Mouse (Mus musculus): ENCODE measurements around the gene Slc7a5.

The Slc7a5 gene

DNA sequence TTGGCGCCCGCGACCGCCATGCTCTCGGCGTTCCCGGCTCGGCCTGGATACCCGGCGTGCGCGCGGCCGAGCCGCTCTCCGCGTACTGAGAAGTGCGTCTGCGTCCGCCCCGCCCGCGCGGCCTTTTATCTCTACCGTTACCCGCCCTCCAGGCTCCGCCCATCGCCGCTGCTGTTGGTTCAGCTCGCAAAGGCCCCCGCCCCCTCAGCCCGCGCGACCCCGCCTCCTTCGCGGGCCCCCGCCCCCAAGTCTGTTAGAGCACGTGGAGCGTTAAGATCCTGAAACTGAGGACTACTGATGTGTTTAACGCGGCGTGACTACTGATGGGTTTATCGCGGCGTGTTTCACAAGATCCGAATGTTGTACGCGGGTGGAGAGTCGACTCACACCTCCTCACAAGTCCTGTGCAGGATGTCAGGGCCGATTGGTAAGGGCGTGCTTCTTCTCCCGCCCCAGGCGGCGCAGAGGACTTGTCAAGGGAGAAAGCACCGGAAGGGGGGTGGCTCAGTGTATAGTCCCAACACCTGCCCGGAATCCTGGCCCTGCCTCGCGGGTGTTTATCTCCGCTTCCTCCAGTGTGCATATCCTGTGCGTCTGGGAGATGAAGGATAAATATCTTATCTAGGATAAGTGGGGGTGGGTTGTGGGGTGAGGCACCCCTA lies at the start of gene Slc7a5:
TSS of gene Slc7a5 (minus strand) at position 108 of the 662 bp plus-strand sequence.
- DNase-seq (ENCODE audit: low spot score) = peak; percentile 98

DNA sequence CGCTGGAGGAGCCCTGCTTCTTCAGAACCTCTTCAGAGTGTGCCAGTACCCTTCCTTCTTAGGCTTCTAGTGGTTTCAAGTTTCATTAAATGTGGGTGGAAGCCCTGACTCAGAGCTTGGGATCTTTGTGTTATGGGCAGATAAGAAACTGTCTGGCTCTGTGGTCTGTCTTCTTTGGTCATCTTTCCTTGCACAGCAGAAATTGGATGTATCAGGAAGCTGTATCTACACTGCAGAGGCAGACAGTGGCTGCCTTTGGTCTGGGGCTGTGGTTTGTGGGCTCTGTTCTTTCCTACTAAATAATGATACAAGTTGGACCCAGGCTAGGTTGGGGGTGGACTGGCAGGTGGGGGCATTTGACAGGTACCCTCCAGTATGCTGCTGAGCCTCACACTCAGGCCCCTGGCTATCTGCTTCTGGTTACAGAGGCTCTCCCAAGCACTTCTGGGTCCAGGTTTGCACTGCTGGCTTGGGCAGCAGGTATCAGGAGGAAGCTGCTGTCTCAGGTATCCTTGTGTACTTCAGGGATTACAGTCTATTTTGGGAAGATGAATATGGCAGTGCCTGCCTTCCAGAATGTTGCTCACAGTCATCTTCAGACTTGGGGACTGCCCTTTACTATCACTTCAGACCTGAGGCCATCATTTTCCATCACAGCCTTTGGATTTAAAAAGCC lies 48.5 kb upstream of the Slc7a5 start:
- no peak for DNase-seq (ENCODE audit: low spot score)

DNA sequence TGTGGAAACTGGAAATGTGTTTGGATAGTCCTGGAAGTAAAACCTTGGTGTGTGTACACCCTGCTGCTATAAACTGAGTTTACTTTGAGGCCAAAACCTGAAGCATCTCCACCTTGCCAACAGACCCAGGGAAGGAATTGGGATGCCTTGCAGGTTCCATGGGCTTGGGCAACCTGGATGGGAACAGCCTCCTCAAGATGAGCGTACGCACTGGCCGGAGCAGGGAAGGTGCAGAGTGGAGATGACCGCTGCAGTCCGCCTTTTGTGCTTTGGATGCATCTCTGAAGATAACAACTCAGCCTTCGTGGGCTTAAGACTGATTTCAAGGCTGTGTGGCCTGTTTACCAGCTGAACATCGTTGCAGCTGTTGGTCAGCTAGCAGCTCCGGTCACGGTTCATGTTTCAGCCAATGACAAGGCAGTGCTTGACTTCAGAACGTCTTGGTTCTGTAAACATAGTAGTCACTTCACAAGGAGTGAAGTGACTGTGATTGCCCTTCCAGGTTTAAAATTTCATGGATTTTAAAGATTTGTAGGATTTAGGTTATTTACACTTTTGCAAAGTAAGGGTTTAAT lies 47.6 kb upstream of the Slc7a5 start:
- DNase-seq (ENCODE audit: low spot score) = no peak

DNA sequence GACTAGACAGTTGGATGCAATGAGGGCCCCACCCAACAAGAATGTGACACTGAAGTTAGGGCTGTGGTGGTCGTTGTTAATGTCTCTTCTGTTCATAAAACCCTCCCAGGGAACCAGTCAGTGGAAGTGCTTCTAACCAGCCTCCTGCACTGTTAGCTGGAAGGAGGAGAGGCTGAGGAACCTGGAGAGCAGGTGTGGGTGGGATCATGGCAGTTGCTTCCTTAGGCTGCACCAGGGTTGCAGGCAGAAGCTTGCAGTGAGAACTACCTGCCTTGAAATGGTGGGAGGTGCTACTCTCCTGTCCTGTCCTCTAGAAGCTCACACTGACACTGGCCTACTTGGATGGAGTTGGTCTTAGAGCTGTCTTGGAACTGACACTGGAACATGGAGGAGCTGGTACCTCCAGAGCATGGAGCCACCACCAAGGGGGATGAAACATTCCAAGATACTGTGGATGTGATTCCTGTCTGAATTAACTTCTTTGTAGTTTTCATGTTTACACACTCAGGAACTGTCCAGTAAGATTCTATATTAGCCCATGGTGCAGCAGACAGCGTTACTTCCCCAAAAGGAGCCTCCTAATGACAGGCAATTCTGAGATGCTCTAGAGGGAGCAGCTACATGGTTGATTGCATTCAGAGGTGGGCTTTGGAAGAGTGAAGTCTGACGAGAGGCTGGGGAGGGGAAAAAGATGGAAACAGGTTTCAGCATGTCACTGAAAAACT lies 46.5 kb upstream of the Slc7a5 start:
- no peak for DNase-seq (ENCODE audit: low spot score)

DNA sequence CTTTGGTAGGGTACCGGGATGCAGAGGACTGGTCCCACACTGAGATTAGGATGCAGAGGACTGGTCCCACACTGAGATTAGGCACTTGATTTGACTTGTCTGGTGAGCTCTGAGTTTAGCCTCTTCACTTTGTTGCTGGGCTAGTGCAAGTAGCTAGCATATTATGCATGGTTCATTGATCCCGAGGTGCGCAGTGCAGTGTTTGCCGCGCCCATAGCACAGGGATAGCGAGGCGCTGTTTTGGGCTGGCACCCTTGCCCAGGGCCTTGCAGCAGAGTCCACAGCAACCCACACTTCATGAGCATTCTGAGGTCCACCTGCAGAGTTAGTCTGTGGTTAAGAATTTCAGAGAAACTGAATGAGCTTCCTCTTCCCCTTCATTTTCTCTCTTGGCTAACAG lies 45.3 kb upstream of the Slc7a5 start:
- DNase-seq (ENCODE audit: low spot score) = no peak

DNA sequence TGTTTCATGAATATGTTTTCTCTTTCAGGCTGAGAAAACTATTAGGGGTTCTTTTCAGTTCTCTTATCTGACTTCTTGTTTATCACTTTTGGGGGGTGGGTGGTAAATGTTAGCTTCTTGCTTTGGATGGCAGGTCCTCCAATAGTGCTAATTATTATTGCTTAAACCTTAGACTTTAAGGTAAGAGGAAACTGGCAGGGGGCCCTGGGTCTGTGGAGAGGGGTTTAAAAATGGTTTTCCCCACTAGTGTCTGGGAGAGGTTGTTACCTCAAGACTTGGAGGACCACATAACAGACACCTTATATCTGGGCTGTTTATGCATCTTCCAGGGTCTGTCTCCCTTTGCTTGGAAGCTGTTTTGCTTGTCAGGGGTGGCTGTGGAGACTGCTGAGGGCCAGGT lies 44.6 kb upstream of the Slc7a5 start:
- no peak for DNase-seq (ENCODE audit: low spot score)

DNA sequence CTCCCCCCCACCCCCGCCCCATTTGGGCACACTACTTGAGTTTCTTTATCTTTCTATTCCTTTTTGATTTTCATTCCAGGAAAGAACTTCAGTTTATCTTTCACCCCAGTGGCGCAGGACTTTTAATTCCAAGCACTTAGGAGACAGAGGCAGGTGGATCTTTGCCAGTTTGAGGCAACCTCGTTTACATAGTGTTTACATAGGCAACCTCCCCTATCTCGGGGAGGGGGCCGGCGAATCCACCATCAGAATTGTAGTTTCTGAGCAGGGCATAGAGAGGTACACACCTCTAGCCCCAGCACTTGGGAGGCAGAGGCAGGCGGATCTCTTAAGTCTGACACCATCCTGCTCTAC lies 44.1 kb upstream of the Slc7a5 start:
- DNase-seq (ENCODE audit: low spot score) = no peak

DNA sequence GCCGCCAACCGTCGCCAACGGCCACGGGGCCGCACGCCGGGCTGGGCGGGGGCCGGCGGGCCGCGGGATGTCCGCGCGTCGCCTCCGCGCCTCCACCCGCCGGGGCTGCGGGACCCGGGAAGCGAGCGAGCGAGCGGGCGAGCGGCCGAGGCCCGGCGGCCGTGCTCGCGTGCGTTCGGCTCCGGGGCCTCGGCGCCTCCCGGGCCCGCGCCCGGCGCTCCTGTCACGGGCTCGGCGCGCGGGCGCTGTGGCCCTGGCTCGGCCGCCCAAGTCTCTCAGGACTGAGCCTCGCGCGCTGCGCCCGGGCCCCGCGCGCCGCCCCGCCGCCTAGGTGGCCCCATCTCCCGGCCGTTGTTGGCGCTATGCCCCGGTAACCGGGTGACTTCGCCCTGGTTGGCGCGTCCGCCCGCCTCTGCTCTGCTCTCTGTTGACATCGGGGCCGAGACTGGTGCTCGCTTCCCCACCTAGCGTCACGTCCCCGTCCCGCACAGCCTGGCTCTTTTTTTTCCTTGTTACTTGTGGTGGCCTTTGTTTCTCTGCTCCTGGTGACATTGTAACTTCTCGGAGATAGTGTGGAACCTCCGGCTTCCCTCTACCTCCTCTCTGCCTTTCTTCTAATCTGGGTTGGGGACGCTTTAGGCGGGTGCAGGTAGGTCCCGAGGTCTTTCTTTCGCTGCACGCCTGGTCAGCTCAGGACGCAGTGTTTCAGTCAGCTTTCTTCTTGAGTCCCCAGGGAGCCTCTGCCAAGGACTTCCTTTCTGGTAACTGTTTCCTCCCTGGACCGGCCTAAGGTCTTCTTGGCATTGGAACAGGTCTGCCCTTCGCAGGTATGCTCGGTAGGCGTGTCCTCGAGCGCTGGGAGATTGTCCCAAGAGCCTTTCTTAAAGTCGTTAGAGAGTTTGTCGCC lies 43.5 kb upstream of the Slc7a5 start:
- DNase-seq (ENCODE audit: low spot score) = peak; percentile 64

DNA sequence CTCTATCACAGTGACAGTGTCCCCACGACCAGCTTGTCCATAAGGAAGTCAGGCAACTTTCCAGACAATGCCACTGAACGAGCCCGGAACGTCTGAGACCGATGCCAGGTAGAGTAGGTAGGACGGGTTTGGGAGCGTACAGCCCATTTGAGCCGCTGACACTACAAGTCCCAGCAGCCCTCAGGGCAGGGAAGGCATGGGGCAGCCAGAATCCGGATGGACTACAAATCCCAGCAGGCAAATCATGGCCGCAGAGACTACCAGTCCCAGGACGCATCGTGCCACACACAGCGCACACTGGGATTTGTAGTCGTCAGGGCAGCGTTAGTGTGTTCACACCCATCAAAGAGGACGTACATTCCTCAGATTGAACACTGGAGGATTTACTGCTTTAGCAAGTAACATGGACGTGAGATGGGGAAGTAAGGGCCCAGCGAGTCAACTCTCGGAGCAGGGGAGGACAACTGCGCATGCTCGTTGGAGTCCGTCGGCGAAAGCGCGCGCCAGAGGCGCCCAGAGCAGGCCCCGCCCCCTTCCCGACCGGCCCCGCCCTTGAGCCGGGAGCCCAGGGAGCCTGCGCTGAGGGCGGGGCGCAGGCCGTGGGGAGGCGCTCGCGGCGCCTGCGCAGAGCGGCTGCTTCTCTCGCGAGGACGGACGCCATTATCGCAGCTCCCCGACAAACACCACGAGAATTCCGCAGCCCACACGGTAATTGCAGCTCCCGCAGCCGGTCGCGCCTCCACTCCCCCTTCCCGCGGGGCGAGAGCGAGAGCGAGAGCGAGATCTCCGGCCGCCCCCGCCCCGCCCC lies 42.7 kb upstream of the Slc7a5 start:
- peak; percentile 98 for DNase-seq (ENCODE audit: low spot score)

DNA sequence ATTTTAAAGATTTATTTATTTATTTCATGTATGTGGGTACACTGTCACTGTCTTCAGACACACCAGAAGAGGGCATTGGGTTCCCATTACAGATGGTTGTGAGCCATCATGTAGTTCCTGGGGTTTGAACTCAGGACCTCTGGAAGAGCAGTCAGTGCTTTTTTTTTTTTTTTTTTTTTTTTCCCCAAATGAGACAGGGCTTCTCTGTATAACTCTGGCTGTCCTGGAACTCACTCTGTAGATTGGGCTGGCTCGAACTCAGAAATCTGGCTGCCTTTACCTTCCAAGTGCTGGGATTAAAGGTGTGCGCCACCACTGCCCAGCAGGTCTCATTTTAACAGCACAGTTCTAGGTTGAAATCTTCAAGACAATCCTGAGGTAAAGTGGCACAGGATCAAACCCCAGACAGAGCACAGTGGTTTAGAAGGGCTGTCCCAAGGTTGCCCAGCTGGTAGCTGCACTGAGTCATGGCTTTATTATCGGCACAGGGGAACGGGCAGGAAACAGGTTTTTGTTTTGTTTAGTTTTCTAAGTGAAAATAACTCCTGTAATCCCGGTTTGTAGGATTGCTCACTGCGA lies 41.8 kb upstream of the Slc7a5 start, which contains the start of gene Banp:
TSS of gene Banp (plus strand) at position 529 of the 579 bp plus-strand sequence.
- no peak for DNase-seq (ENCODE audit: low spot score)

DNA sequence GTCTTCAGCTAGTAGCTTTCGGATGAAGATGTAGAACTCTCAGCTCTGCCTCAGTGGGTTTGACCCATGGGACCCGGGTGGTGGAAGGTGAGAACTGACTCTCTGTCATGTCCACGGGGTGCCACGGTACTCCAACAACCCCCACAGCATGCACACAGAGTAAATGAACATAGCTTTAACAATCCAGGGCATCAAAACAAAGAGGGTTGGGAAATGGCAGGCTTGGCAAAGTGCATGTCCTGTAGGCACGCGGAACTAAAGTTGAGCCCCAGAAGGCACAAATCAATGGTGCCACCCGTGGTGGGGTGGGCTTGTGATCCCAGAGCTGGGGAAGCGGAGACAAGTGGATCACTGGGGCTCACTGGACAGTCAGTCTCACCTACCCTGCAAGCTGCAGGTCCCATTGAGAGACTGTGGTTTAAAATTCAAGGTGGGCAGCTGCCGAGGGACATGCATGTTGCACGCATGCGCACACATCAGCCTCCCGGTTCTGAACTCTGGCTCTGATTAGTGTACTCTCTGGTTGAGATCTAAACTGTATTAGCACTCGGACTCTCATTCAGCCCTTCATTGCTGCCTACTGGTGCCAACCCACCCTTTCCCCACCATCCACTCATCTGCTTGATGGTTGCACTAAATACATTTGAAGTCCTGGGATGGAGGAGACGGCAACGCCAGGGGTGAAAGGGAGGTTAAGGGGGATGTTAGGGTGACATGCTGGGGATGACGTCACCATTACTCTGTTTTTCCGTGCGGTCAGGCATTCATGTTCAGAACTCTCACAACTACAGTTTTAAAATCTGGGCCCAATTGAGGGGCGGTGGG lies 41.0 kb upstream of the Slc7a5 start:
- DNase-seq (ENCODE audit: low spot score) = no peak

DNA sequence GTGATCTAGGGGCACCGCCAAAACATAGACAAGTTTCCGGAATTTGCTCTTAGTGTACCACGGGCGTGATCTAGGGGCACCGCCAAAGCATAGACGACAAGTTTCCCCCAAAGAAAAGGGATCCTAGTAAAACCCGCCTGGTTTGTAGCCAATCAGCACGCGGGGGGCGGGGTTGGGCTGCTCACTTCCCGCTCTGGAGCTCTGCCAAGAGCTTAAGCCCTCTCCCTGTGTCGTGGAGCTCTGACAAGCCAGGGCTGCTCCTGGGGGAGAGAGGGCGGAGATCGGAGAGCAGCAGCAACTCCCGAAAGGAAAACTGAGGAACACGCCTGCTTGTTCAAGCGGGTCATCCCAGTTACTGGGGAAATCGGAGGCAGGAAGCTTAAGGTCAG lies 40.3 kb upstream of the Slc7a5 start:
- peak; percentile 93 for DNase-seq (ENCODE audit: low spot score)

DNA sequence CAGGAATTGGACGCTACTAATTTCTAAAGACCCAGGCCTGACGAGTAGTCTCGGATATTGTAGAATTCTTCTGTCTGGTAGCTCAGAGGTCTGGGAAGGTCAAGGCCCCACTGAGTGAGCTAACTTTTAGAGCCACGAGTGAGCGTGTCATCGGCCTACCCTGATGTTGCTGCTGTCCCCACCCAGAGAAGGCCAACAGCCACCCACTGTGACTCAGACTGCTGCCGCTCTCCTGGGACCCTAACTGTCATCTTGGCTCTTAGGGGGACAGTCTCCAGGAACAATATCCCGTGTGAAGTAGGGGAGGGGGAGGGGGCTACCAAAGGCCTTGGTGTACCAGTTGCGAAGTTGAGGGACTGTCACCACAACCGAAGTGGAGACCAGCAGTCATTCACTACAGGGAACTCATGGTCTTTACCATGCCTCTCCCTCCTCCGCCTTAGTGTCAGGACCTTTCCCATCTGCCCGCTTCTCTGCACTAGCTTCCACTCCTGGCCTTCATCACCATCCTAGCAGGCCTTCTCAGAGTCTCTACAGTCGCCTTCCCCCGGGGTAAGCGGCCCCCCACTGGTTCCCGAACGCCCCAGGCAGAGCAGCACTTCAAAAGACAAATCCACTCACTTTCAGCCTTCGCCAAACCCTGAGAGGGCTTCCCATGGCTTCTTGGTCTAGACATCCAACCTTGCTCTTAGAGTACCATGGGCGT lies 39.7 kb upstream of the Slc7a5 start:
- DNase-seq (ENCODE audit: low spot score) = no peak

DNA sequence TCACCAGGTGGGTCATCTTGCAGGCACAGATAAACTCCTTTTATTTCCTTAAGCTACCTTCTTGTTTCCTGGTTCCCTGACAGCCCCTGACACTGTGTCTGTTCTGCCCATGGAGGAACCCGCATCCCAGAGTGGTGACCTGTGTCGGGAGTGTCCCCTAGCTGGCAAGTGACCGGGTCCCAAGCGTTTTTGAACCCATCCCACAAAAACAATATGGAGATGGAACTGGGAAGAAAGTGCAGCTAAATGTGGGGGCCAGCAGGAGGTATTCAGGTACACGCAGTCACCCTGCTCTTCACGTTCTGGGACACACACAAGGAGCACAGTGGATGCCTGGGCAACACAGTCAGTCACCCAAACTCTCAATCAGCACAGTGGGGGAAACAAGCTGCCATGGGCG lies 38.9 kb upstream of the Slc7a5 start:
- no peak for DNase-seq (ENCODE audit: low spot score)

DNA sequence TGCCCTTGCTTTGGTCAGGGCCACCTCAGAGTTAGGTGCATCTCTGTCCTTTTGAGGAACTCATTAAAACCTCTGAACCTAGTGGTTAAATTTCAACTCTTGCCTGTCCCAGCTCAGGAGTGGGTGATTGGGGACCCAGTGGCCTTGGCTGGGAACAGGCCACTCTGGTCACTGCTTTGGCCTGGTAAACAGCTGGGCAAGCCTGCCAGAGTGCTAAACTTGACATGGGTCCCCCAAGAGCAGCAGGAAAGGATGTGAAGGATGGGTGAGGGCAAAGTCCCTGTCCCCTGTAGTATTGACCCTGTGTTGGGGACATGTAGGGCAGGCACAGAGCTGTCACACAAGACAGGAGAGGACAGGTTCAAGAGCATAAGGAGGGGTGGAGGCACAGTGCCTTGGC lies 37.3 kb upstream of the Slc7a5 start, which contains the start of gene Car5a:
TSS of gene Car5a (minus strand) at position 74 of the 400 bp plus-strand sequence.
- DNase-seq (ENCODE audit: low spot score) = no peak

DNA sequence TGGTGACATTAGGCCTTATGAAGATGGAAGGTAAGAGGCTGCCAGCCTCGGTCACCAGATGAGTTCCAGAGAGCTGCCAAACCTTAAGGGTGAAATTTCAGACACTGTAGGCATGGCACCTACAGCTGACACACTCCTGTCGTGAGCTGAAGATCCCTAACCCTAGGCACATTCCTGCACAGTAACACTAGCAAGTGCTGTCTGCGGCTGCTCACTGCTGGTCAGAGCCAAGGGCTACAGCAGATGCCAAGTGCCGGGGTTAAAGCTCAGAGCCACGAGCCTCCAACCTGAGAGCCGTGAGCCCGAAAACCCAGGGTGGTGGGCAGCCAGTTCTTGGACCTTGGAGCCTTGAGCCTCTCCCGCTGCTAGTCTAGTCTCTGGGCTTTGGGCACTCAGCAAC lies 36.2 kb upstream of the Slc7a5 start:
- DNase-seq (ENCODE audit: low spot score) = no peak

DNA sequence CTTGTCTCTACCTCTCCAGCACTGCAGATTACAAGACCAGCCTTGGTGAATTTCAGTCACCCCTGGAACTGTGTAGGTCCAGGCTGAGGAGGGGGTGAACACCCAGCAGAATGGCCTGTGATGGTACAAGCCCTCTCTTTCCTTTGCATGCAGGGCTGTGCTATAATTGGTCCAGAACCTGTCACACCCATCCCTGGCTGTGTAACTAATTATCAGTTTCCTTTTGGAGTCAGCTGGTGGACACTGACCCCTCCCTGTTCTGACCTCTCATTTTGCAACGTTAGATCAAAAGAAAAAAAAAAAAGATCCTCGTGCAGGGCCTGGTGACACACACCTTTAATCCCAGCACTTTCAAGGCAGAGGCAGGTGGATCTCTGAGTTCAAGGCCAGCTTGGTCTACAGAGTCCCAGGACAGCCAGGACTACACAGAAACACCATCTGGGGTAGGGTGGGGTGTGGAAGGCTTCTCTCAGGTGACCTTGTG lies 35.6 kb upstream of the Slc7a5 start:
- DNase-seq (ENCODE audit: low spot score) = no peak

DNA sequence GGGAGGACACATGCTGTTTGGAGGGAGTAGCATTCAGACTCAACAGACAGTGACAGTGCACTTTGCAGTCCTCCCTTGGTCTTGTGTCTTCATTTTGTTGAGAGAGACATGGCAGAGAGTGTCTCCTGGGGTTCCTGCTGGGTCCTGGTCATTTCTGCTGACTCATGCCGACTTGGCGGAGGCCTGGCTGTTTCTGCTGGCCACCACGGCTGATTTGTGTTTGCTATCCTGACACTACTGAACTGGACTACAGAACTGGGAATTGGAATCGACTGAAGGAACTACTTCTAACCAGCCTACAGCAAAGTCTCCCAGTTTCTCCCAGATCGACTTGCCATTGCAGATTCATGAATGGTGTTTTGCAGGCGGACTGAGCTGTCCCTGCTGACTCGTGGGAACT lies 31.2 kb upstream of the Slc7a5 start:
- no peak for DNase-seq (ENCODE audit: low spot score)

DNA sequence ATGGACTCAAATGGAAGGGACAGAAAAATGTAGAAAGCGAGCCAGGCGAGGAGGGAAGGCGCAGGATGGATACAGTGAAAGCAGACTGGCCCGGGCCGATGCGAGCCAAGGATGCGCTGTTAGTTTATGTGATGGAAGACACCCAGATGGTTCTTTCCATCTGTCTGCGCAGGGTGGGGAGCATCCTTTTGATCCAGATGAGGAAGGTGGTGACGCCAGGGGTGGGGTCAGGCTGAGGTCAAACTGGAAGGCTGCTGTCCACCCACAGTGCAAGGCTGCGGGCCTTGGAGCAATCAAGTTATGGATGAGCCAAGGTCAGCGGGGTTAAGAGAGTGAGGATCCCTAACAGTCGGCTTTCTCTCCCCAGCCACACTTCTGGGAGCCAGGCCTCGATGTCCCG lies 28.9 kb upstream of the Slc7a5 start:
- peak; percentile 71 for DNase-seq (ENCODE audit: low spot score)

All from urinary bladder, postnatal 14 days (tissue).